Mouse (Mus musculus): ENCODE results near the gene Tshz2. TPM values are rescaled to one million over a fixed set of nuclear protein-coding genes. Genes with fewer than 3 reads are reported as not detected.

The Tshz2 gene
- polyA plus RNA-seq, 1 experiment = not detected

- no peaks in the 10 kb centered on the region for H3K27me3 ChIP-seq (ENCODE audit: control insufficient read depth, insufficient read depth, insufficient read length)
- TF ChIP-seq MAX (IDR thresholded peaks at IDR 0.05) = no peak
- TF ChIP-seq CTCF (IDR thresholded peaks at IDR 0.05; ENCODE audit: control insufficient read depth, insufficient read depth, insufficient read length) = no peak
- no peak for TF ChIP-seq MYOD1 (IDR thresholded peaks at IDR 0.05; ENCODE audit: control insufficient read depth, insufficient read length, low read depth)
- TF ChIP-seq CEBPB (IDR thresholded peaks at IDR 0.05; ENCODE audit: low read depth) = no peak
- TF ChIP-seq FOSL1 (IDR thresholded peaks at IDR 0.05; ENCODE audit: insufficient read depth, low read length, poor library complexity, severe bottlenecking) = no peak
- no peak for TF ChIP-seq MYOG (IDR thresholded peaks at IDR 0.05; ENCODE audit: control insufficient read depth, extremely low read depth, insufficient read length)
- TF ChIP-seq USF1 (IDR thresholded peaks at IDR 0.05; ENCODE audit: low read depth) = no peak
- no peaks in the 10 kb centered on the region for H3K36me3 ChIP-seq (ENCODE audit: control insufficient read depth, insufficient read depth)
- H3K79me2 ChIP-seq (ENCODE audit: control insufficient read depth, insufficient read depth) = no peaks in the 10 kb centered on the region
- H3K4me3 ChIP-seq (ENCODE audit: insufficient read depth, poor library complexity, severe bottlenecking) = no peak overlapping the region
- no peak overlapping the region for H3ac ChIP-seq (ENCODE audit: control insufficient read depth, insufficient read length, low read depth)
- no peaks in the 10 kb centered on the region for H3K79me3 ChIP-seq (ENCODE audit: low read depth)
These were observed 46.5 kb downstream of the Tshz2 start for GRCm38 (mm10) chr2:169679264-169679663.

GRCm38 (mm10) chr2:169679951-169680350 is 47.1 kb downstream of the Tshz2 start:
- H3ac ChIP-seq (ENCODE audit: control insufficient read depth, insufficient read length, low read depth) = no peak overlapping the region
- no peaks in the 10 kb centered on the region for H3K27me3 ChIP-seq (ENCODE audit: control insufficient read depth, insufficient read depth, insufficient read length)
- no peak overlapping the region for H3K4me3 ChIP-seq (ENCODE audit: insufficient read depth, poor library complexity, severe bottlenecking)
- TF ChIP-seq MAX (IDR thresholded peaks at IDR 0.05) (no peak), MYOD1 (IDR thresholded peaks at IDR 0.05; ENCODE audit: control insufficient read depth, insufficient read length, low read depth) (no peak), CEBPB (IDR thresholded peaks at IDR 0.05; ENCODE audit: low read depth) (no peak), FOSL1 (IDR thresholded peaks at IDR 0.05; ENCODE audit: insufficient read depth, low read length, poor library complexity, severe bottlenecking) (no peak), MYOG (IDR thresholded peaks at IDR 0.05; ENCODE audit: control insufficient read depth, extremely low read depth, insufficient read length) (no peak), CTCF (IDR thresholded peaks at IDR 0.05; ENCODE audit: control insufficient read depth, insufficient read depth, insufficient read length) (no peak), USF1 (IDR thresholded peaks at IDR 0.05; ENCODE audit: low read depth) (no peak)
- no peaks in the 10 kb centered on the region for H3K36me3 ChIP-seq (ENCODE audit: control insufficient read depth, insufficient read depth)
- H3K79me2 ChIP-seq (ENCODE audit: control insufficient read depth, insufficient read depth) = no peaks in the 10 kb centered on the region
- no peaks in the 10 kb centered on the region for H3K79me3 ChIP-seq (ENCODE audit: low read depth)

GRCm38 (mm10) chr2:169685260-169685659 is 52.4 kb downstream of the Tshz2 start:
- no peak for TF ChIP-seq MAX (IDR thresholded peaks at IDR 0.05)
- no peak for TF ChIP-seq USF1 (IDR thresholded peaks at IDR 0.05; ENCODE audit: low read depth)
- no peak for TF ChIP-seq MYOG (IDR thresholded peaks at IDR 0.05; ENCODE audit: control insufficient read depth, extremely low read depth, insufficient read length)
- TF ChIP-seq MYOD1 (IDR thresholded peaks at IDR 0.05; ENCODE audit: control insufficient read depth, insufficient read length, low read depth) = no peak
- no peak for TF ChIP-seq CEBPB (IDR thresholded peaks at IDR 0.05; ENCODE audit: low read depth)
- no peak for TF ChIP-seq CTCF (IDR thresholded peaks at IDR 0.05; ENCODE audit: control insufficient read depth, insufficient read depth, insufficient read length)
- no peaks in the 10 kb centered on the region for H3K36me3 ChIP-seq (ENCODE audit: control insufficient read depth, insufficient read depth)
- H3K4me3 ChIP-seq (ENCODE audit: insufficient read depth, poor library complexity, severe bottlenecking) = no peak overlapping the region
- H3K27me3 ChIP-seq (ENCODE audit: control insufficient read depth, insufficient read depth, insufficient read length) = no peaks in the 10 kb centered on the region
- no peaks in the 10 kb centered on the region for H3K79me3 ChIP-seq (ENCODE audit: low read depth)
- H3K79me2 ChIP-seq (ENCODE audit: control insufficient read depth, insufficient read depth) = no peaks in the 10 kb centered on the region
- H3ac ChIP-seq (ENCODE audit: control insufficient read depth, insufficient read length, low read depth) = no peak overlapping the region

DNA sequence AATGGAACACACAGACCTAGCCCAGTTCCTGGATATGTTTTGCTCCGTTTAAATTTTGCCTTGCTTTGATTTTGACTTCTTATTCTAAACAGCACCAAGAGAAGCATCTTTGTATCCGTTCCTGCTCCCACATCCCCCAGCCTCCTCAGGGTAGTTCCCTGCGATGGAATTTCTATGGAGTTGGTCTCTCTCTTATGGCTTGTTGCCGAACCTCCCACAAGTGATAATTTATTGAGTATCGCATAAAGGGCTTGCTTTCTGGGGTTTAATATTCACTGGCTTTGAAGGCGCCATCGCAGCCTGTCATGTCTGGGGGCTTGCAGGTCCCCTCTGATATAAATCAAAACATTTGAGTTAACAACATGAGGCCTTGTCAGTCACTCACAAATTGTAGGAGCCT is 52.9 kb downstream of the Tshz2 start:
- H3K27me3 ChIP-seq (ENCODE audit: control insufficient read depth, insufficient read depth, insufficient read length) = no peaks in the 10 kb centered on the region
- no peaks in the 10 kb centered on the region for H3K36me3 ChIP-seq (ENCODE audit: control insufficient read depth, insufficient read depth)
- no peak overlapping the region for H3ac ChIP-seq (ENCODE audit: control insufficient read depth, insufficient read length, low read depth)
- TF ChIP-seq USF1 (IDR thresholded peaks at IDR 0.05; ENCODE audit: low read depth) = no peak
- no peaks in the 10 kb centered on the region for H3K79me2 ChIP-seq (ENCODE audit: control insufficient read depth, insufficient read depth)
- no peak overlapping the region for H3K4me3 ChIP-seq (ENCODE audit: insufficient read depth, poor library complexity, severe bottlenecking)
- H3K79me3 ChIP-seq (ENCODE audit: low read depth) = no peaks in the 10 kb centered on the region

- Histone ChIP-seq H3K36me3 (ENCODE audit: control insufficient read depth, insufficient read depth) (no peaks in the 10 kb centered on the region), H3K79me3 (ENCODE audit: low read depth) (no peaks in the 10 kb centered on the region), H3ac (ENCODE audit: control insufficient read depth, insufficient read length, low read depth) (no peak overlapping the region), H3K4me3 (ENCODE audit: insufficient read depth, poor library complexity, severe bottlenecking) (no peak overlapping the region), H3K79me2 (ENCODE audit: control insufficient read depth, insufficient read depth) (no peaks in the 10 kb centered on the region), H3K27me3 (ENCODE audit: control insufficient read depth, insufficient read depth, insufficient read length) (no peaks in the 10 kb centered on the region)
- TF ChIP-seq MYOD1 (IDR thresholded peaks at IDR 0.05; ENCODE audit: control insufficient read depth, insufficient read length, low read depth) (no peak), USF1 (IDR thresholded peaks at IDR 0.05; ENCODE audit: low read depth) (no peak)
These were observed 54.1 kb downstream of the Tshz2 start for GRCm38 (mm10) chr2:169686697-169687430.

DNA sequence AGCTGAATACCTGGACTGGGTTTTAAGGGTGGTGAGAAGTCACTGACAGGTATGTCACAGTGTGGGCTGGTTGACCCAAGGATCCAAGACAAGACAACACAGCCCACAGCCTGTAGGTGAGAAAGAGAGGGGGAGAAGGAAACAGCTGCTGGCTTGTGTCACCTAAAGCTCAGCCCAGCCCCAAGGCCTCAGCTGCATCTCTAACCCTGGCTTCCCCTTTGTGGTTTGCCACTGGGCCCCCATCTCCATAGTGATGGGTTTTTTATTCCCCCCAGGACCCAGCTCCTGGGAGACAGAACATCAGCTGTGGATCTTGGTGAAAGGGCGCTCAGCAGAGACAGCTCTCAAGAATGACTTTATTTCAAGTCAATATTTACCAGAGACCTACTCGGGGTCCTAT is 57.2 kb downstream of the Tshz2 start:
- no peaks in the 10 kb centered on the region for H3K27me3 ChIP-seq (ENCODE audit: control insufficient read depth, insufficient read depth, insufficient read length)
- H3ac ChIP-seq (ENCODE audit: control insufficient read depth, insufficient read length, low read depth) = no peak overlapping the region
- no peaks in the 10 kb centered on the region for H3K36me3 ChIP-seq (ENCODE audit: control insufficient read depth, insufficient read depth)
- H3K79me2 ChIP-seq (ENCODE audit: control insufficient read depth, insufficient read depth) = no peaks in the 10 kb centered on the region
- H3K79me3 ChIP-seq (ENCODE audit: low read depth) = no peaks in the 10 kb centered on the region
- no peak for TF ChIP-seq MAX (IDR thresholded peaks at IDR 0.05)
- no peak for TF ChIP-seq USF1 (IDR thresholded peaks at IDR 0.05; ENCODE audit: low read depth)
- TF ChIP-seq CTCF (IDR thresholded peaks at IDR 0.05; ENCODE audit: control insufficient read depth, insufficient read depth, insufficient read length) = no peak
- no peak for TF ChIP-seq MYOG (IDR thresholded peaks at IDR 0.05; ENCODE audit: control insufficient read depth, extremely low read depth, insufficient read length)
- TF ChIP-seq MYOD1 (IDR thresholded peaks at IDR 0.05; ENCODE audit: control insufficient read depth, insufficient read length, low read depth) = no peak
- TF ChIP-seq CEBPB (IDR thresholded peaks at IDR 0.05; ENCODE audit: low read depth) = no peak
- H3K4me3 ChIP-seq (ENCODE audit: insufficient read depth, poor library complexity, severe bottlenecking) = no peak overlapping the region
